Mouse (Mus musculus) hindbrain, embryonic 11.5 days (tissue): ENCODE results near the gene Gatad2b. TPM values are rescaled to one million over a fixed set of nuclear protein-coding genes. Genes with fewer than 3 reads are reported as not detected.

Experiments used
- ATAC-seq: fragments of 200-750 bp; cut with Nextera tagmentation; 2 replicates; pipeline ENCODE4 v1.8.0; 2017; ENCODE audit warnings: mild to moderate bottlenecking, moderate TSS enrichment, moderate library complexity; ENCODE audit not compliant: low FRiP score
- DNase-seq: peaks from one replicate; pipeline ENCODE4 v3.0.0-alpha.2; 2015; ENCODE audit warnings: low spot score
- H3K27ac ChIP-seq: fragments of 300-500 bp; sonication (generic); 2 replicates; pipeline ENCODE4 v1.5.1; 2014; ENCODE audit warnings: mild to moderate bottlenecking, low read depth, low read length
- H3K27me3 ChIP-seq: fragments of 300-500 bp; sonication (generic); 2 replicates; pipeline ENCODE4 v1.6.1; 2014; ENCODE audit warnings: mild to moderate bottlenecking, low read length, moderate library complexity, mixed read lengths; ENCODE audit not compliant: control insufficient read depth, insufficient read depth
- H3K36me3 ChIP-seq: fragments of 300-500 bp; sonication (generic); 2 replicates; pipeline ENCODE4 v1.6.1; 2014; ENCODE audit warnings: mild to moderate bottlenecking, low read length, moderate library complexity, mixed read lengths; ENCODE audit not compliant: control insufficient read depth, insufficient read depth
- H3K4me1 ChIP-seq: fragments of 300-500 bp; sonication (generic); replicated peaks from 2 replicates; pipeline ENCODE4 v1.6.1; 2014; ENCODE audit warnings: low read length, mixed read lengths; ENCODE audit not compliant: control insufficient read depth, insufficient read depth
- H3K4me2 ChIP-seq: fragments of 300-500 bp; sonication (generic); replicated peaks from 2 replicates; pipeline ENCODE4 v1.6.1; 2014; ENCODE audit warnings: mild to moderate bottlenecking, low read depth, low read length
- H3K4me3 ChIP-seq: fragments of 300-500 bp; sonication (generic); 2 replicates; pipeline ENCODE4 v1.5.1; 2014; ENCODE audit warnings: low read depth, low read length
- H3K9ac ChIP-seq: fragments of 300-500 bp; sonication (generic); 2 replicates; pipeline ENCODE4 v1.6.1; 2014; ENCODE audit warnings: low read depth, low read length
- H3K9me3 ChIP-seq: fragments of 300-500 bp; sonication (generic); 2 replicates; pipeline ENCODE4 v1.6.1; 2016; ENCODE audit warnings: low read length; ENCODE audit not compliant: control insufficient read depth
- WGBS: fragments of 180-500 bp; shearing (Covaris S2); extraction: QIAGEN DNeasy Blood & Tissue Kit; methylation state at CpG from one replicate; pipeline ENCODE4 v1.1.7; 2014; 5-methylcytosine and 5-hydroxymethylcytosine counted together
- polyA plus RNA-seq: library from polyadenylated mRNA; unstranded; fragments of >200 nt; fragmentation: Nextera tagmentation; extraction: Ambion mirVana; gene quantifications from 2 replicates; pipeline ENCODE4 v1.2.1, GENCODE M21; 2014

Gene Gatad2b
- polyA plus RNA-seq, 1 experiment from 2014 or later = 26.0 TPM

DNA sequence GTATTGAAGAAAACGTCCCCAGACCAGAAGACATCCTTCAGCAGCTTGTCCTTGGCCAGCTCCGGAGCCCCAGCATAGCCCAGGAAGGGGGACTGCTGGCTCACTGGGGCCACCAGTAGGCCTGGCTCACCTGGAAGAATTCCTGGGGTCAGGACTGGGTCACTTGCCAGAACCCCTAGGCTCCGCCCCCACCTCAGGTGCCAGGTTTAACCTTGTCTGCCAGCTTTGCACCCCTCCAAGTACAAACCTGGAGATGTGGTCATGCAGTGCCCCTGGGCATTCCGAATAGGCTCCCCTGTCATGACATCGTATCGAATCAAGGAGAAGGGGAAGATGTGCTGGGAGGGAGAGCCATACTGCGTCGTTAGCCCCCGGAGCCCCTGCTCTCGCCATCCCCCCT is 93.8 kb downstream of the Gatad2b start:
- Histone ChIP-seq H3K36me3 (no peaks in the 10 kb centered on the region), H3K4me2 (no peak overlapping the region), H3K27ac (no peak overlapping the region), H3K9ac (no peak overlapping the region), H3K4me1 (peaks cover 6% of the 10 kb centered on the region; the same call in 1 of the 2 replicates), H3K9me3 (no peaks in the 10 kb centered on the region), H3K27me3 (no peaks in the 10 kb centered on the region), H3K4me3 (no peak overlapping the region)
- ATAC-seq = no peak
- DNase-seq = no peak
- WGBS = 93% methylated on average over 10 of the region's 10 CpGs

DNA sequence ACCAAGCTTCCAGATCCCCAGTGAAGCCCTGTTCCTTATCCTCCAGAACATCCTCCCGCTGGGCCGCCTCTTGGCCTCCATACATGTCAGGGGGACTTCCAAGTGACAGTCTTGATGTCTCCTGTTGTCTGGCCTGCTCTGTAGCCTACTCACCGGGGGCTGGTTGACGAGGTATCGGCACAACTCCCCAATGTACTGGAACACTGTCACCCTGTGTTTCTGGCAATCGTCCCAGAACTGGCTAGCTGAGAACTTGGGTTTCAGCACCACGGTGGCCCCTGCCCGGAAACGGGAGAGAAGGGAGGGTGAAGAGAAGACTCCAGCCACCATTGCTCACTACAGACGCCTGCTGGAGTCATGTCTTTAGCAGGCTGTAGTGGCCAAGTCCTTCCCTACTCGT is 94.5 kb downstream of the Gatad2b start:
- Histone ChIP-seq H3K4me3 (no peak overlapping the region), H3K9ac (no peak overlapping the region), H3K27me3 (no peaks in the 10 kb centered on the region), H3K4me1 (peaks cover 6% of the 10 kb centered on the region; the same call in 1 of the 2 replicates), H3K4me2 (peak overlapping the region; percentile 99; the same call in 1 of the 2 replicates), H3K27ac (no peak overlapping the region), H3K36me3 (peaks cover 5% of the 10 kb centered on the region; the same call in 1 of the 2 replicates), H3K9me3 (no peaks in the 10 kb centered on the region)
- 82% methylated on average over 11 of the region's 11 CpGs for whole genome bisulfite sequencing
- DNase-seq (no peak), ATAC-seq (no peak)

DNA sequence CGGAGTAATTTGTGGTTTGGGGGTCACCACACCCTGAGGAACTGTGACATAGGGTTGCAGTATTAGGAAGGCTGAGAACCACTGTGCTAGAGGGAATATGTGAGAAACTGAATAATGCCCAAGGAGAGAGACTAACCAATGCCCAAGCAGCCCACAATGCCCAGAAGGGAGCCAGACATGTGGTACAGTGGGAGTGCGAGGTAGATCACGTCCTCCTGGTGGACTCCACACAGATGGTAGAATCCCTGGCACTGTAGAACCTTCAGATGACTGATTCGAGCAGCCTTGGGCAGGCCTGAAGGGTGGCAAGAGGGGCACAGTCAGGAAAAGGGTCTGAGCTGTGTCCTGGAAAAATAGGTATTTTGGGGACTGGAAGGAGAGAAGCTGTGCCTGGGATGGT is 95.2 kb downstream of the Gatad2b start:
- peak overlapping the region; percentile 56 for H3K4me3 ChIP-seq
- H3K27me3 ChIP-seq = no peaks in the 10 kb centered on the region
- no peak overlapping the region for H3K27ac ChIP-seq
- 74% methylated on average over 4 of the region's 4 CpGs for WGBS
- peak overlapping the region; percentile 99 for H3K4me2 ChIP-seq
- H3K9me3 ChIP-seq = no peaks in the 10 kb centered on the region
- H3K9ac ChIP-seq = 0 out of 2 replicates have a peak overlapping the region, but pooled peaks have one; percentile 71
- peaks cover 12% of the 10 kb centered on the region; the same call in 1 of the 2 replicates for H3K36me3 ChIP-seq
- peaks cover 6% of the 10 kb centered on the region; the same call in 1 of the 2 replicates for H3K4me1 ChIP-seq
- DNase-seq (no peak), ATAC-seq (no peak)

DNA sequence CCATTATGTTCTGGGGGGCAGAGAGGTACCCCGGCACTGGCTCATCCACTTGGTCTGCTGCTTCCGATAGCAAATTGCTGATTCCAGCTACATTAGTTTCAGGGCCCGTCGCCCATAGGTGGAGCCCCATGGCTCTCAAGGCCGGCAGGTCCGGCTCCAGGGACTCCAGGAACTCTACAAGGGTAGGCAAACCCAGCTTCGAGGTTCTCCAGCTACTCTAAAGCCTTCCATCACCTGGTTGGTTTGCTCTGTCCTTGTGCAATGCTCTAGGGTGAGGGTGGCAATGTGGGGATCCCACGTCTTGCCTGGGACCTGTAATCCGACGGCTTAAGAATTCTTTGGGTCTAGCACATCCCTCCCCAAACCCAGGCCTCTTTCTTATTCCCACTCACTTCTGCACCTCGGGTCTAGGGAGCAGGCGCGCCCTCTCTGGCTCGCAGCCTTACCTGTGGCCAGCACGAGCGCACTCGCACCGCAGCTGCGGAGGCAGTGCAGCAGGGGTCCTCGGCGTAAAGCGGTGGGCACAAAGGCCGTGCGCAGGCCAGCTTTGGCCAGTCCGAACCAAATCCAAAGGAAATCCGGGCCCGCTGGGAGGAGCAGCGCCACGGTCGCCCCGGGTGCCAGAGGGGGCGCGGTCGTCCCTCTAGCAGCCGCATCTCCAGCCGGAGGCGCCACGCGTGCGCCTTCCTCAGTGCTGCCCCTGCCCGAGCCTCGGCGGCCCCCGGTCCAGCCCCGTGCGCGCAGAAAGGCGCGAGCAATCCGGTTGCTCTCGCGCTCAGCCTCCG is 95.9 kb downstream of the Gatad2b start:
- no peak for DNase-seq

DNA sequence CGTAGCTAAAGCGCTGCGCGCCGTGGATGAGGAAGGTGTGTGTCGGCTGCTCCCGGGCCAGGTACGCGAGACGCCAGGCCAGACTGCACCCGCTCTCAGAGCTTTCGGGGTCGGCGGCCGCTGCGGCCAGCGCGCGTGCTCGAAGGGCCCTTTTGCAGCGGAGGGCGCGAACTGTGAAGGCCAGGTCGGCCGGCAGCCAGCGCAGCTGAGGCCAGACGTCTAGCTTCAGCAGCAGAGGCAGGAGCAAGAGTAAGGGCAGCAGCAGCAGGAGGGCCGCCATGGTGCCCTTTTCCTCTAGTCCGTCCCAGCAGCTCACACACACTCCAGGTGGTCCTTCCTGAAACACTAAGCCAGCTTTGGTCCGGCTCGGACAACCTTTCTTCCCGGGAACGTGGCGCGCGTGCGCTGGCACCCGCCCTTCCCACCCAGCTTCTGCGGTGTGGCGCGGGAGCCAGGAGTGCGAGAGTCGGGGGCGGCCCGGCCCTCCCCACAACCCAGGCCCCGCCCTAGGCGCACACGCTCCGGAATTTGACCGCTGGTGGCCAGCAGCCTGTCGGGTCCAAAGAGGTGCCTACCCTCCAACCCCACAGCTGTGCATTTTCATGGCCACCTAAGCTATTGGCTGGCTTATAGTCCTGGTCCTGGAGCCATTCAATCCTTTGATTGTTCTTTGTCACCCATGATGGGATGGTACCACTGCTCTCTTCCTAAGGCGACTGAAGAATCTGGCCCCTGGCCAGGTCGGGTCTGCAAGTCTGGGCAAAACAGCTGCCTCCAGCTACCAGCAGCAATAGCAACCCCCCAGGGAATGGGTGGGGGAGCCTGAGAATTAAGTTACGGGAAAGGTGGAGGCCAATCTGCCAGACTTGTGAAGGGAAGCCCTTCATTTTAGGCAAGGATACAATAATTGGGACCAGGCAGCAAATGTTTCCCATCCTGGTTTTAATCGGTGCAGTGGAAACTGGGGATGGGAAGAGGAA is 96.8 kb downstream of the Gatad2b start, which contains the start of gene Slc27a3:
Gene Slc27a3, minus strand, starts transcription at position 428 of the 980 bp plus-strand sequence.
- peak; percentile 65 for ATAC-seq
- 1% methylated on average over 55 of the region's 55 CpGs for WGBS
- H3K36me3 ChIP-seq = peaks cover 15% of the 10 kb centered on the region; the same call in 1 of the 2 replicates

More for the DNA sequence above, 95.9 kb downstream of the Gatad2b start:
- H3K27ac ChIP-seq = peak overlapping the region; percentile 90
- WGBS = 3% methylated on average over 48 of the region's 53 CpGs
- peaks cover 6% of the 10 kb centered on the region; the same call in 1 of the 2 replicates for H3K4me1 ChIP-seq
- H3K36me3 ChIP-seq = peaks cover 13% of the 10 kb centered on the region; the same call in 1 of the 2 replicates
- peak overlapping the region; percentile 56 for H3K4me3 ChIP-seq
- peak; percentile 75 for ATAC-seq
- peak overlapping the region; percentile 71 for H3K9ac ChIP-seq
- peak overlapping the region; percentile 99 for H3K4me2 ChIP-seq
- no peaks in the 10 kb centered on the region for H3K27me3 ChIP-seq
- no peaks in the 10 kb centered on the region for H3K9me3 ChIP-seq

DNA sequence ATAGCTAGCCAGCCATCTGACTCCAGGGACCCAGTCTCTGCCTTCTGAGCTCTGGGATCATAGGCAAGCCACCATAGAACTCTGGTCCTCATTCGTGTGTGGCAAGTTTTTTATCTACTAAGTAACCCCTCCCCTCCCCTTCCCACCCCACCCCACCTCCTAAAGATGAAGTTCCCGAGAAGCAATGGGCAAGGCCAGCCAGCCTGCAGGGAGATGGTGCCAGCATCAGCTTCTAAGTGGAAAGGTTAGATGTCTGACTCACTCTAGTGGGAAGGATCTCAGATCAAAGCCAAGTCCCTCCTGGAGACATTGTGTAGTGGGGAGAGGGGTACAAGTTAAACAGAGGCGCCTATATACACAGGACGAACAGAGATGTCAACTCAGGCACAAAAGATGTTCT is 98.0 kb downstream of the Gatad2b start:
- Histone ChIP-seq H3K4me3 (no peak overlapping the region), H3K4me2 (no peak overlapping the region), H3K27ac (no peak overlapping the region), H3K4me1 (peaks cover 6% of the 10 kb centered on the region; the same call in 1 of the 2 replicates), H3K9ac (no peak overlapping the region), H3K27me3 (no peaks in the 10 kb centered on the region), H3K36me3 (peaks cover 21% of the 10 kb centered on the region; the same call in 1 of the 2 replicates), H3K9me3 (no peaks in the 10 kb centered on the region)
- ATAC-seq = no peak
- 71% methylated on average over 4 of the region's 4 CpGs for WGBS
- no peak for DNase-seq

More for the DNA sequence above, 96.8 kb downstream of the Gatad2b start, which contains the start of gene Slc27a3:
- Histone ChIP-seq H3K4me2 (peak within 1 kb of the TSS; percentile 99), H3K9me3 (no peaks in the 10 kb centered on the region), H3K4me3 (peak within 1 kb of the TSS; percentile 56), H3K27ac (peak within 1 kb of the TSS; percentile 90), H3K4me1 (peaks cover 6% of the 10 kb centered on the region; the same call in 1 of the 2 replicates), H3K9ac (peak within 1 kb of the TSS; percentile 71), H3K27me3 (no peaks in the 10 kb centered on the region)
- DNase-seq = peak; percentile 75

DNA sequence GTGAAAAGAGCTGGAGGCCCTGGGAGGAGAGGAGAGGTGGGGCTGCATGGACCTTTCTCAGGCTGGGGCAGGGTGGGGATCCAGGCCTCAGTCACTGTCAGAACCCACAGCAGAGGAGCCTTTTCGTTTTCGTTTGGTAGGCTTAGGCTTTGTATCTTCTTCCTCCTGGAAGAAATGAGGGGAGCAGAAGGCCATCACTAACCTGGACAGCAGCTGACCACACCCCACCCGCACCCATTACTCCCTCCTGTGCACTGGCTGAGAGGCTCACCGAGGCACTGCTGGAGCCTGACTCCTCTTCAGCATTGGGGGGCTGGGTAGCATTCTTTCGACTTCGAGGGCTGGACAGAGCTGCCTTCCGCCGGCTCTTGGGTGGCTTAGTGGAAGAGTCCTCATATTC is 99.0 kb downstream of the Gatad2b start:
- H3K36me3 ChIP-seq = peaks cover 22% of the 10 kb centered on the region; the same call in 1 of the 2 replicates
- no peak overlapping the region for H3K27ac ChIP-seq
- H3K4me1 ChIP-seq = peaks cover 6% of the 10 kb centered on the region; the same call in 1 of the 2 replicates
- DNase-seq (no peak), ATAC-seq (no peak)
- H3K4me2 ChIP-seq = no peak overlapping the region
- no peaks in the 10 kb centered on the region for H3K9me3 ChIP-seq
- no peak overlapping the region for H3K9ac ChIP-seq
- 92% methylated on average over 8 of the region's 8 CpGs for WGBS
- H3K27me3 ChIP-seq = no peaks in the 10 kb centered on the region
- H3K4me3 ChIP-seq = no peak overlapping the region

DNA sequence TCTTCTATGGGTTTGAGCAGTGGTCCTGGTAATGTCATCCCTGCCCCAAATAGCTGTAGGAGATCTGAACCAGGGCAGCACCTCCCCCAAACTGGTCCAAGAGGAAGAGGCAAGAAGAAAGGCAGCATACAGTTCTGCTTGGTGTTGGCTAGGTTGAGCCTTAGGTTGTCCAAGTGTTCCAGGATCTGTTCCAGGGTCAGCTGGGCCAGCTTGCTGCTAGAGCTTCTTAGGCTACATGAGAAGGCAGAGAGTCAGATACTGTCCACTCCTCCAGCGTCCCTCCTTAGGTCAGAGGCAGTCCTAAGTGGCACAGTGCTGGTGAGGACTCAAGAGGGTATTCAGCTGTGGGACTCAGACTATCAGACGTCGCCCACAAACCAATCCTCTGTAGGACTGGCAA is 99.7 kb downstream of the Gatad2b start:
- Histone ChIP-seq H3K4me3 (no peak overlapping the region), H3K9me3 (no peaks in the 10 kb centered on the region), H3K27me3 (no peaks in the 10 kb centered on the region), H3K4me1 (peaks cover 6% of the 10 kb centered on the region; the same call in 1 of the 2 replicates), H3K4me2 (no peak overlapping the region), H3K9ac (no peak overlapping the region), H3K27ac (no peak overlapping the region), H3K36me3 (peaks cover 22% of the 10 kb centered on the region; the same call in 1 of the 2 replicates)
- 93% methylated on average over 3 of the region's 3 CpGs for WGBS
- ATAC-seq (no peak), DNase-seq (no peak)
